Mouse (Mus musculus): Measurements from ENCODE around the gene Nedd8.

Nedd8 gene

DNA sequence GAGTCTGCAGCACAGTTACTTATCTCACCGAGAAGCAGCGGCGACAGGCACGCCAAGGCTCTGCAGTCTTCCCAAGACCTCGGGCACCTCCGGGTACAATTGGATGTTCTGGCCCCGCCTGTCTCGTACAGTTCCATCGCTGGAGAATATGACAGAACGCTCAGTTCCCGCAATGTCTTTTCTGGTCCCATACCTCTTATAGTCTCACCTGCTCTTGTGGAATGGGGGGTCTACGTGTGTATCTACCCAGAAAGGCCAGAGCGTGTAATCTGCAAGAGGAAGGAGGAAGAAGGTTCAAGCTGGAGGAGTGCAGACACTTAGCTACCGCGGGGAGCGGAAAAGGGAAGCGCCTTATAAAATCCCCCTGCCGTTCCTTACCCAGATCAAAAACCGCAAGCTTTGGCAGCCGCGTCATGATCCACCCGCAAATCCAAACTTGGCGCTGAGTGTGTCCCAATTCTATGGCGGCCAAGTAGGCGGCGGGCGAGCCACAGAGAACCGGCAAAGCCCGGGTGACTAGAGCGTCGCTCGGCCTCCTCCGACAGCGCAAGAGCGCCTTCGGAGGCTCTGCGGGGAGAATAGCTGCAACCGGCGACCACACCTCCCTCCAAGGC lies 11.9 kb downstream of the Nedd8 start, which contains the start of gene Mdp1:
Gene Mdp1 (minus strand): TSS at position 549 of the 614 bp plus-strand sequence.
- peak; percentile 71 for DNase-seq

DNA sequence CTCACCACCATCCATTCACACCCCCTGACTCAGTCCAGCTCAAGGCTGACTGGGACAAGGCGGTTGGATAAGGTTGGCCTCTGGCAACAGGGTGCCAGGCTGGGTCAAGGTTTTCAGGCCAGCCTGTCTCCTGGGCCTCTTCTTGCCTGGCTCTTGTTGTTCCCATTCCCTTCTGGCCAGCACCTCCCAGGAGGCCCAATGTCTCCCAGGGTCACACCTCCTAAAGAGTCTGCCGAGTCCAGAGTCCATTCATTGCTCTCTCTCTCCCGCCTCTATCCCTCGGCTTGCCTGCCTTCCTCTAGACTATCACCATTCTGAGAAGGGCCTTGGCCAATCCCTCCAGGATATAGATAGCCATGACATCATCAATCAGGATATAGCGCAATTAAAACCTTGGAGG lies 13.9 kb downstream of the Nedd8 start:
- DNase-seq: no peak

DNA sequence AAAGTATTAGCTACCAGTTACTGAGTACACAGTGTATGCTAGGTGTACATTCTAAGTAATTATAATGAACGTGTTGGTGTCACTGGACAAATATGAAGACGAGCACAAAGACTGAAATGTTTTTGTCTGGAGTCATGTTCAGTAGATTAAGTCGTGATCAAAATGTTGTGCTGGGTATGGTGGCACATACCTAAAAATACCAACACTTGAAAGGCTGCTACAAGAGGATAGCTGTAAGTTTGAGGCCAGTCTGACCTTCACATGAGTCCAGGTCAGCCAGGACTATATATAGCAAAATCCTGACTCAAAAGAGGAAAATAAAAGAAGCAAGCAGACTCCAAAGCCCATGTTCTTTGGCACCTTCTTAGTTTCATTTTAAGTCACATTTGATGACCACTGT lies 15.0 kb downstream of the Nedd8 start:
- DNase-seq: no peak

DNA sequence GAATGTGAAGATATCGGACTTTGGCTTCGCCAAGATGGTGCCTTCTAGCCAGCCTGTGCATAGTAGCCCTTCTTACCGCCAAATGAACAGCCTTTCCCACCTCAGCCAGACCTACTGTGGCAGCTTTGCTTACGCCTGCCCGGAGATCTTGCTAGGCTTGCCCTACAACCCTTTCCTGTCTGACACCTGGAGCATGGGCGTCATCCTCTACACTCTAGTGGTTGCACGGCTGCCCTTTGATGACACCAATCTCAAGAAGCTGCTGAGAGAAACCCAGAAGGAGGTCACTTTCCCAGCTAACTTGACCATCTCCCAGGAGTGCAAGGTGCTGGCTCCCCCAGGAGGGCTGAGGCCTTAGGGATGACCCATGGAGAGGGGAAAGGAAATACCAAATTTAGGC lies 20.4 kb downstream of the Nedd8 start:
- DNase-seq: no peak

DNA sequence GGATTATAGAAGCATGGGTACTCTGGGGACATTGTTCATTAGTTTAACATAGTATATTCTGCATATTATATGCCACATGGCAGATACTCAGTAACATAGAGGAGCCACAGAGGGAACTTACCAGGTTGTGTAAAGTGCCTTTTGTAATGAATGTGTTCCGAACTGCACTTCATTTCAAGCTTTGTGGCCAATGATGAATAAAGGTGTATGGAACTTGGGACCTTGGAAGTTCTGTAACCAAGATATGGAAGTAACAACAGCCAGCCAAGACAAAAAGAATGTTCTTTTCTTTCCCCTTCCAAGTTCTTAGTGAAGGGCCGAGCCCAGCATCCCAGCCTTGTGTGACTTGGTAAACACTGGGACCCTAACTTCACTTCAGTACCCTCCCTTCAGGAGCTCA lies 22.0 kb downstream of the Nedd8 start, which contains the start of gene Tssk4:
Gene Tssk4 (plus strand): TSS at position 301 of the 400 bp plus-strand sequence.
- DNase-seq: no peak

DNA sequence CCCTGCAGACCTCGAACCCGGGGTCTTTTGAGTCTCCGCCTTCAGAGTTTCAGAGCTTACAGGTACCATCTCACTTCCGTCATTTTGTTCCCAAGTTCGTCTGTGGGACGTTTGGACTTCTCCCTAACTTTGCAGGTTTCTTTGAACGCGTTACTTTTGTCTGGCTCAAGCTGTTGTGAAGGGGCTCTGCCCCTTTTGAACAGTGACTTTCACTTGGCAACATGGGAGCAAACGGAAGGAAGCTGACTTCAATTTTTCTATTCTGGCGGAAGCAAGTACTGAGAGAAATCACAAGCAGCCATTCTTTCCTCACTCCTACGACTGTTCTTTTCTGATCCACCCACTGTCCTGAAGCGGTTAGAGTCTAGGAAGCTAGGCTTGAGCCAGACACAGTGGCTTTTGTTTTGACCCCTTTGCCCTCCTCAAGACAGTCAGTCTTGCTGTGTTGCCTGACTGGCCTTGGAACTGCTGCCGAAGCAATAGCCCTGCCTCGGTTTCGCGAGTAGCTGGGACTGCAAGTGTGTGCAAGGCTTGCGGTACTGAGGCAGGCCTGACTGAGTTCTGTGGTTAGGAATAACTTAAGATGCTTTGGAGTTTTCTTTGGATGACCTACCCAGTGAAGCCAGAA lies 27.5 kb downstream of the Nedd8 start:
- DNase-seq: no peak

DNA sequence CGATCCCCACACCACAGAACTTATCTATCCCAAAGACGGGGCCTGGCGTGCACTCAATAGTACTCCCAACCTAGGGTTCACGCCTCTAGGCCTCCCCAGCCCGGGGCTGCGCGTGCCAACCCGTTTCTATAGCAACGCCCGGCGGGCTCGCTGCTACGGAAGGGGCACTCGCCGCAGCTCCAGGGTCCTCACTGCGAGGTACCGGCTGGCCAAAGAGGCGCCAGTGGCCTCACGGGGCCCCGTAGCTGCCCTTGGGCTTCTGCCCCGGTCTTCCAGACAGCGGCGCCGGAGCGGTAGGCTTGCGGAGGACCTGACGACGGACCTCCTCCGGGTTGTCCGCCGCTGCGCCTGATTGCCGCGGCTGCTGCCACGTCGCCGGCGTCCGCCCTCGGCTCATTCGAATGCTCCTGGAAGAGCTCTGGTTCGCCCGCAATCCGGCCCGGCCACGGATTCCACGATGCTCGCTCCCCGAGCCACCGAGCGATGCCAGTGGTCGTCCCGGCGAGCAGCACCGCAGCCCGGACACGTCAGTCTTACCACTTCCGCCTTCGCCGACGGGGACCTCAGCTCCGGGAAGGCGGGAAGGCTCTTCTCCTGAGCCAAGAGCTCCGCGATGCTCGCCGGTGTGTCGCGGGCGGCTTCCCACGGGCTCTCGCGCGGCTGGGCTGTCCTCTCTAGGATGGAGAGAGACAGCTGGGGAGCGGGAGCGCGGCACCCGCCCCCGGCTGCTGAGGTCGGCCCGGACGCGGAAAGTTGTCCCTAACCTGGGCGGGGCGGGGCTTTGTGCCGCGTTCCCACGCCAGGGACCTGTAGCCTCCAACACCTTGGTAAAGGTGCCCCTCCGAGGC lies 28.6 kb downstream of the Nedd8 start, which contains the start of gene Tm9sf1:
Gene Tm9sf1 (minus strand): TSS at position 747 of the 848 bp plus-strand sequence.
- peak; percentile 88 for DNase-seq

DNA sequence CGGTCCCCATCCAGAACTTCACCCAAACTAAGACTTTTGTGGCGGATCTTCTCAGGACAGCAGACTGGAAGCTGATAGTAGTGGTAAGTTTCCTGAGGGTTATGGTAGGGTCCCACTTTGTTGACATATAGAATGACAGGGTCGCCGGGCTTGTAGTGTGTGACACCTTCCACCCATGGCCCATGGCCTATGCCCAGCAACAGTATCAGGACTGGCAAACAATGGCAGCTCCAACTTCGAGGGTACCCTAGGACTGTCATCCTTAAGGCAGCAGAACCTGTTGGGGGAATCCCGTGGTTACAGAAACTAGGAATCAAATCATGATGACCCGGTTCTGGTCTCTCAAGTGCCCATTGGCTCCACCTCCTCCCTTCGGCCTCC lies 29.3 kb downstream of the Nedd8 start:
- no peak for DNase-seq

DNA sequence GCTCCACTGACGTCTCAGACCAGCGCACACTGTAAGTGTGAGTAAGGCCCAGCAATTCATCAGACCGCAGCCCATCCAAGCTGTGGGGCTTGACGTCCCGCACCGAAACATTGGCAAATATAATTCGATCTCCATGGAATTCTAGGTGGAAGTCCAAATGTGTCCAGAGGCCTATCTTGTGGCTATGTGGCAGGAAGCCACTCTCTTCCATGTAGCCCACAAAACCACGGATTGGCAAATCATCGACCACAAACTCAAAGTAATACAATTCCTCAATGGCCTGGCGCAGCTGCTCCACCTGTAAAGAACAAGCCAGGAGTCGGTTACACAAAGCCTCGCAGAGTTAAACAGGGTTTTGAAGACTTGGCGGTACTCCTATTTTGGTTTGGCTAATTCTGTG lies 30.6 kb downstream of the Nedd8 start:
- DNase-seq: no peak

DNA sequence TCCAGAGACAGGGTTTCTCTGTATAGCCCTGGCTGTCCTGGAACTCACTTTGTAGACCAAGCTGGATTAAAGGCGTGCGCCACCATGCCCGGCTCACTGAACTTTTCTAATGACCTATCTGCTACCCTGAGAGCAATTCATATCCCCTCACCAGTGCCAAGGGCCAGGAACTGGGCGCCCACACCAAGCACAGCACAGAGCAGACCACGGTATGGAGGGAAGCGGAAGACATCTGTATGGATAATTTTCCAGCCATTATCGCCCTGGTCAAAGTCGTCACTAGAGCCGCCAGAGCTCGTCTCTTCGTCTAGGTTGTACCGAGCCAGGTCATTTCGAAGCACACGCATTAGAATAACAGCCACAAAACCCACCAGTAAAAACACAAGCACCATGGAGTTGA lies 31.1 kb downstream of the Nedd8 start:
- no peak for DNase-seq

DNA sequence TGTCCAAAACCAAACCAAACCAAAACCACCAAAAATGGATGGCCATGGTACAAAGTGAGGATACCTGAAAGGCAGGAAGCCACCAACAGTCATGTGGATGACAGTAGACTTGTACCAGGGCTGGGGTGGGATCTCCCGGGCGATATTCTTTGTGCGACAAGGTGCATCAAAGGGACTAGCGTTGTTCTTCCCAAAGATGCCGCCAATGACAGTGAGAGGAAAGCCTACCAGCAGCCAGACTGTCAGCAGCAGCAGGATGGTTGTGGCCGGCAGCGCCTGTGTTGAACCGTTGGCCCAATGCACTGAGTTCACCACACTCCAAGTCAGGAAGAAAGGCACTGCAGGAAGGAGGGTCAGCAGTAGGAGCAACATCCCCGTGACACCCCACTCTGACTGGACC lies 34.1 kb downstream of the Nedd8 start, which contains the start of gene Gm49378:
Gene Gm49378 (minus strand): TSS at position 101 of the 400 bp plus-strand sequence.
- DNase-seq: no peak

DNA sequence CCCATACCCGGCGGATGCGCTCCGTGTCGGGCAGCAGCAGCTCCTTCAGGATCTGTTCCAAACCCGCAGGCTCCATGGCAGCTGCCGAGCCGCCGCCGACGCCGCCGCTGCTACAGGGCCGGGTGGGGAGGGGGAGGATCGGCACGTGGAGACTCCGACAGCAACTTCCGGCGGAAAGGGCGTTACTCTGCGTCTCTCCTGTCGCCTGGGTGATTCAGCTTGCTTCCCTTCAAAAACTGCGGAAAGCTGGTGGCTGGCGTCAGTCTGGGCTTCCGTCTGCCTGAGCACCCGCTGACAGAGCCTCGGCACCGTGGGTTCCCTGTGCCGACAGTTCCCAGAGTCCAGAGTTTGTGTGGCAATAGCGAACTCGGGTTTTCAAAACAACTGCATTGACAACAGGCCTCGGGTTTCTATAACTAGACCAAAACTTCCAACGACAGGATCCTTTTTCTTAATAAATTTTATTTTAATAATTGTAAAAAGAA lies 36.4 kb downstream of the Nedd8 start, which contains the start of gene Ipo4:
Gene Ipo4 (minus strand): TSS at position 435 of the 485 bp plus-strand sequence.
- DNase-seq: peak; percentile 73

DNA sequence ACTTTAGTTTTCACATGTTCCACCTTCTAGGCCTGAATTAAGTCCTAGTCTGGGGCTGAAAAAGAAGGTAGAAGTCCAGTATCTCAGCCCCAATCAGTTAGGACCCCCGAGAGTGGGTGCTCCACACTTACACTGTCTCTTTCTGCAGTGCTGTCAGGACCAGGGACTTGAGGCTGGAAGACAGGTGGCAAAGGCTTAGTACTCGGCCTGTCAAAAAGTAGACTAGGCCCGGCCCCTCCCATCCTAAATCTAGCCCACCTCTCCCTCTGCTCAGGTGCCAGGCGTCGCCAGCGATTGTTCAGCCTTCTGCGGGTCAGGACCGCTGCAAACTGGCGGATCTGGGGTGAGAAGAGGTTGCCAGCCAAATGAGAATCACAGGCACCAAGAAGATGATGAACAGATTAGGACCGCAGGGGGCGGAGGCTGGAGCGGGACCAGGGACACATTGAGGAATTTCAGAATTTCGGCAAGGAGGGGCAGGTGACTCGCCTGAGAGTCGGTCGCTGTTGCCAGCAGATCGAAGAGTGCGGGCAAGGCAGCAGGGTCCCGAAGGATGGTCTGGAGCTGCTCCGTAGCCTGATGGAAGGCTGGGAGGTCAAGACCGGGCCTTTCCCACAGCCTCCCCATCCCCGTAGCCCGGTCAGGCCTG lies 36.9 kb downstream of the Nedd8 start:
- peak; percentile 60 for DNase-seq

DNA sequence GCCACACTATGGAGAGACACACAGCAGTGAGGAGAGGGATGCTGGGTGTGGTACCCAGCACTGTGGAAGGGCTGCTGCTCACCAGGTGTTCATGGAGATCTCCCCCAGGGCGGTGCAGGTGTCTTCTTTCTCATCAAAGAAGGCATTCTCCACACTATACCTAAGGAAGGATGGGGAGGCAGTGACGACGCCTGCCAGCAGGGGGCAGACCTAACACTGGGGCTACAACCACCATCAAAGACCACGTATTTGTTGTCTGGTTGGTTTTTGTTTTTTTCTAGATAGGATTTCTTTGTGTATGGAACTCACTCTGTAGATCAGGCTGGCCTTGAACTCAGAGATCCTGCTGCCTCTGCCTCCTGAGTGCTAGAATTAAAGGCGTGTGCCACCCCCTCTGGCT lies 42.6 kb downstream of the Nedd8 start:
- DNase-seq: no peak

DNA sequence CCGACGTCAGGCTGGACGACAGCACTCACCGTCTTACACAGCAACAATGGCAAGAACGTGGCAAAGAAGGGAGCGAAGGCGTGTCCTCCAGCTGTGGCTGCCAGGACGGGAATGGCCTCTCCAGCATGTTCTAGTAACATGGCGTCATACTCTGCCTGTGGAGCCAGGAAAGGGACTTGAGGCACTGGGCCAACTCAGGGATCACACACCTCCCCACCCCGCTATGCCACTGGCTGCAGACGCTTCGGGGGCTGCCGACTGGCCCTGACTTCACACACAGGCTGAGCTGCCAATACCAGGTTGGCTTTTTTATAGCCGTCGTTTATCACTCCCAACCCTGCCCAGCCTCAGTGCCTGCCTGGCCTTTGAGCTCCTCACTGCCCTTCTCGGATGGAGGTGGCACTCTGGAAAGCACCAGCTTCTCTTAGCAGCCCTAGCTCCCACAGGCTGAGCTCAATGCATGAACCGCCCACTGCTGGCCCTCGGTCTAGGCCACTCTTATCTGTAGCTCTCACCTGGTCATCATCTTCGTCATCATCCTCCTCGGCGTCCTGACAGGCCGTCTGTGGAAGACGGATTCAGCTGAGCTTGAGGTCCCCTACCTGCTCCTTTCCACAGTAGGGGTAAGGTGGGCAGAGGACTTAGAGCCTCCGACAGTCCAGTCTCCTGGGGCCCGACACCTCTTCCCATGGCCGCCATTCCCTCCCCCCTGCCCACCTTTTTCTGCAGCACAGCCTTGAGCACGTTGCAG lies 43.7 kb downstream of the Nedd8 start:
- DNase-seq: no peak

DNA sequence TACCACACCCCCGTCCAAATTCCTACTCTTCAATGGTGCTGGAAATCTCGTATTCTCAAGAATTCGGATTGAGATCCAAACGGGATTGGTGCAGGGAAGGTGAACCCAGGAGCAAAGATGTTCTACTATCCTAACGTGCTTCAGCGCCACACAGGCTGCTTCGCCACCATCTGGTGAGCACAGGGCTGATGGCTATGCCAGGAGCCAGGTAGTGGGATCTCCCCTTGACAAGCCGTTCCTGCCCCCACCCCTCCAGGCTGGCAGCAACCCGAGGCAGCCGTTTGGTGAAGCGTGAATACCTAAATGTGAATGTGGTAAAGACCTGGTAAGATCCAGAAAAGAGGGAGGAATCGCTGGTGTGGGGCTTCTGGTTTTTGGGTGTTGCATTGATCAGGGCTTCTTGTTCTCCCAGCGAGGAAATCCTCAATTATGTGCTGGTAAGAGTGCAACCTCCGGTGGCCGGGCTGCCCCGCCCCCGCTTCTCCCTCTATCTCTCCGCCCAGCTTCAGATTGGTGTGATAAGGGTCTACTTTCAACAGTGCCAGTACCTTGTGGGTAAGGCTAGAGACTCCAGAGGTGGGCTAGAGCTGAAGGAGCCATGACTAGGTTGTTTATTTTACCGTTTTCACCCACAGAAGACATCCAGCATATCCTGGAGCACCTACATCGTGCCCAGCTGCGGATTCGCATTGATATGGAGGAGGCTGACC lies 53.3 kb downstream of the Nedd8 start:
- DNase-seq: no peak

DNA sequence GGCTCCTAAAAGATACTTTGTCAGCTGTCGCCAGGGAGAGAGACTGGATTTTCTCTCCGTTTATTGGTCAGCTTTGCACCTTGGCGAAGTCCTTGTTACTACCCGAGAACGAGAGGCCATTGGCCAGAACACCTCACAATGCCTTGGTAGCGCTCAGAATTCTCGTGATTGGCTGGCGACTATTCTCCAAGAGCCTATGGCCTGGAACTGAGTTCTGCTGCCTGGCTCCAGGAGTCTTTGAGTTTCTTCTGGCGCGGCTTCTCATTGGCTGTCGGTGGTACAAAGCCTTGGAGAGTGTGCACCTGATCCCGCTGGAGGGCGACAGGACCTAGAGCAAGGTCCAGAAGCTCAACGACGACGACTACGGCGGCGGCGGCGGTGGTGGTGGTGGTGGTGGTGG lies 54.1 kb downstream of the Nedd8 start, which contains the start of gene Rec8:
Gene Rec8 (plus strand): TSS at position 216 of the 400 bp plus-strand sequence.
- DNase-seq: peak; percentile 57

DNA sequence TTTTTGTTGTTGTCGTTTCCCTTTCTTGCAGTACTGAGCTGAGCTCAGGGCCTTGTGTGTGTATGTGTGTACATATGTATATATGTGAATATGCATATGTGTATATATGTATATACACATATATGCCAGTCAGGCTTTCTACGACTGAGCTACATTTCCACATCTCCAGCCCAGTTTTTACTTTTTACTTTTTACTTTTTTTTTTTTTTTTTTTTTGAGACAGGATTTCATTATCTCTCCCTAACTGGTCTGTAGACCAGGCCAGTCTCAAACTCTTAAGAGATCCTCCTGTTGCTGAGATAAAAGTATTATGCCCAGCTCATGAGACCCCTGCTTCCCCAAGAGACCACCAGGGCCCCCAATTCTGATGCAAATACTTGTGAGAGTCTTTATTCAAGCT lies 55.1 kb downstream of the Nedd8 start:
- no peak for DNase-seq

DNA sequence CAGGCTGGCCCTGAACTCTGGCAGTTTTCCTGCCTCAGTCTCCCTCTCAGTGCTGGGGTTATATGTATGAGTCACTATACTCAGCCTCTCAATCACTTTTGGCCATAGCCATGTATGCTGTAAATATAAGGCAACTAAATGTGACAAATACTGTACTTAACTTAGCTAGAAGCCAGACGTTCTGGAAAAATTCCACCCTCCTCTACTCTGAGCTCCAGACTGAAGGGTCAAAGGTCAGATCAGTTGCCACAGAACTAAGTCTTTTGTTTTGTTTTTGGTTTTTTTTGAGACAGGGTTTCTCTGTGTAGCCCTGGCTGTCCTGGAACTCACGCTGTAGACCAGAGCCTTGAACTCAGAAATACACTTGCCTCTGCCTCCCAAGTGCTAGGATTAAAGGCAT lies 56.0 kb downstream of the Nedd8 start:
- DNase-seq: no peak

DNA sequence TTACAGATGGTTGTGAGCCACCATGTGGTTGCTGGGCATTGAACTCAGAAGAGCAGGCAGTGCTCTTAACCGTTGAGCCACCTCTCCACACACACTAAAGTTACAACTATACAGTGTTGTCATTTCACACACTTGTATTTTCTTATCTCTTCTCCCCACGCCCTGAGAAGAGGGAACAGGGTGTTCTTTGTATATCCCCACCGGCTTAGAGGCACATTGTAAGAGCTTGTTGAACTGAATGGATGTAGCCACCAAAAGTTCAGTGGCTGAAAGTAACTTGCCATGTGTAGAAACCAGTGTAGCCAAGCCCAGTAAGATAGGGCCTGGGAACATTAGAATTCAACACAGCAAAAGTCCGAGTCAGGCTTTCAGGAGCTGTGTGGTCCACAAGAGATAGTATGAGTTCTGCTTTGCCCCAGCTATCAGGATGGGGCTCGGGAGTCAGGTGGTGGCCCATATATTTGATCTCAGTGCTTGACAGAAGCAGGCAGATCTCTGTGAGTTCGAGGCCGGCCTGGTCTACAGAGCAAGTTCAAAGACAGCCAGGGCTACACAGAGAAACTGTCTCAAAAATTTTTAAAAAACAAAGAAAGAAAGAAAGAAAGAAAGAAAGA lies 57.3 kb downstream of the Nedd8 start:
- no peak for DNase-seq

DNA sequence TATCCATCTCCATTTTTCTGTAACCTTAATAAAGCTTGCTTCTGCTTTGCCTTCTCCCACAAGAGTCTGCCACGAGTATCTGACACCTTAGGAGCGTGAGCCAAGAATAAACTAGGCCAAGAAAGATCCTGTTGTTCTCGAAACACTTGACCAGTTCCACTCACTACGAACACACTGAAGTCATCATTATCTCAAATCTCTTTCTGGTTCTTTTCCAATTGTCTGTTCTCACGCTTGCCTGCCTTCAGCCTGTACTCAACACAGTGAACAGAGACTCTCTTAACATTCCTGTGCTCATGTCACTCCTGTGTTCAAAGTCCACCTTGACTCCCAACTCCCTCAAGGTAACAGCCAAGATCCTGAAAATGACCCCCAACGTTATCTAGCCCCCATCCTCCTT lies 58.6 kb downstream of the Nedd8 start:
- DNase-seq: no peak
